Mouse (Mus musculus) stomach, embryonic 14.5 days (tissue): ENCODE data around the gene Cdkn1c. TPM values are rescaled to one million over a fixed set of nuclear protein-coding genes. Genes with fewer than 3 reads are reported as not detected.

Experiments
- ATAC-seq: fragments of 200-750 bp; cut with Nextera tagmentation; 2 replicates; pipeline ENCODE4 v1.8.0; 2017; ENCODE audit warnings: low read depth, moderate TSS enrichment; ENCODE audit not compliant: insufficient number of reproducible peaks, insufficient read depth, low FRiP score
- H3K27ac ChIP-seq: fragments of 300-500 bp; sonication (generic); 2 replicates; pipeline ENCODE4 v1.5.1; 2014; ENCODE audit warnings: mild to moderate bottlenecking, low read length, moderate library complexity, mixed read lengths
- H3K27me3 ChIP-seq: fragments of 300-500 bp; sonication (generic); 2 replicates; pipeline ENCODE4 v1.6.1; 2014; ENCODE audit warnings: low read length, control low read depth, mixed read lengths; ENCODE audit not compliant: control insufficient read depth, insufficient read depth
- H3K36me3 ChIP-seq: fragments of 300-500 bp; sonication (generic); 2 replicates; pipeline ENCODE4 v1.6.1; 2014; ENCODE audit warnings: mild to moderate bottlenecking, control low read depth, low read length, moderate library complexity, mixed read lengths; ENCODE audit not compliant: control insufficient read depth, insufficient read depth
- H3K4me1 ChIP-seq: fragments of 300-500 bp; sonication (generic); 2 replicates; pipeline ENCODE4 v1.6.1; 2014; ENCODE audit warnings: low read length, control low read depth, mixed read lengths; ENCODE audit not compliant: control insufficient read depth, insufficient read depth
- H3K4me2 ChIP-seq: fragments of 300-500 bp; sonication (generic); replicated peaks from 2 replicates; pipeline ENCODE4 v1.6.1; 2014; ENCODE audit warnings: low read depth, low read length, control low read depth
- H3K4me3 ChIP-seq: fragments of 300-500 bp; sonication (generic); 2 replicates; pipeline ENCODE4 v1.5.1; 2014; ENCODE audit warnings: low read depth, low read length, control low read depth
- H3K9ac ChIP-seq: fragments of 300-500 bp; sonication (generic); replicated peaks from 2 replicates; pipeline ENCODE4 v1.6.1; 2014; ENCODE audit warnings: low read depth, mild to moderate bottlenecking, control low read depth, low read length, moderate library complexity, mixed read lengths
- H3K9me3 ChIP-seq: fragments of 300-500 bp; sonication (generic); 2 replicates; pipeline ENCODE4 v1.6.1; 2016; ENCODE audit warnings: low read depth, low read length, control low read depth; ENCODE audit not compliant: control insufficient read depth
- WGBS: fragments of 180-500 bp; shearing (Covaris S2); extraction: QIAGEN DNeasy Blood & Tissue Kit; methylation state at CpG from one replicate; pipeline ENCODE4 v1.1.7; 2014; 5-methylcytosine and 5-hydroxymethylcytosine counted together
- polyA plus RNA-seq: library from polyadenylated mRNA; unstranded; fragments of >200 nt; fragmentation: Nextera tagmentation; extraction: Ambion mirVana; gene quantifications from 2 replicates; pipeline ENCODE4 v1.2.1, GENCODE M21; 2014

Cdkn1c gene
- polyA plus RNA-seq, 1 experiment from 2014 or later = 824 TPM

- Histone ChIP-seq H3K9ac (peak overlapping the region; percentile 21; the same call in 1 of the 2 replicates), H3K4me1 (peaks cover 4% of the 10 kb centered on the region; the same call in 1 of the 2 replicates), H3K27ac (no peak overlapping the region), H3K9me3 (no peaks in the 10 kb centered on the region), H3K4me2 (peak overlapping the region; percentile 94), H3K27me3 (peaks cover 19% of the 10 kb centered on the region), H3K4me3 (peak overlapping the region; percentile 41), H3K36me3 (no peaks in the 10 kb centered on the region)
- 2% methylated on average over 55 of the region's 55 CpGs for WGBS
- no peak for ATAC-seq
Observed at GRCm38 (mm10) chr7:143501643-143502417, 41.0 kb upstream of the Cdkn1c start.

- H3K27me3 ChIP-seq = peaks cover 19% of the 10 kb centered on the region
- H3K27ac ChIP-seq = no peak overlapping the region
- H3K36me3 ChIP-seq = no peaks in the 10 kb centered on the region
- H3K4me1 ChIP-seq = peaks cover 4% of the 10 kb centered on the region; the same call in 1 of the 2 replicates
- H3K4me3 ChIP-seq = no peak overlapping the region
- no peaks in the 10 kb centered on the region for H3K9me3 ChIP-seq
- H3K9ac ChIP-seq = no peak overlapping the region
- whole genome bisulfite sequencing = 29% methylated on average over 2 of the region's 2 CpGs
- H3K4me2 ChIP-seq = no peak overlapping the region
- ATAC-seq = no peak
Observed at GRCm38 (mm10) chr7:143500912-143501311, 40.1 kb upstream of the Cdkn1c start.

- Histone ChIP-seq H3K9ac (no peak overlapping the region), H3K4me3 (no peak overlapping the region), H3K27ac (no peak overlapping the region), H3K36me3 (no peaks in the 10 kb centered on the region), H3K27me3 (peaks cover 16% of the 10 kb centered on the region), H3K9me3 (no peaks in the 10 kb centered on the region), H3K4me2 (no peak overlapping the region), H3K4me1 (peaks cover 4% of the 10 kb centered on the region; the same call in 1 of the 2 replicates)
- 92% methylated on average over 4 of the region's 4 CpGs for WGBS
- no peak for ATAC-seq
Observed at GRCm38 (mm10) chr7:143498584-143498983, 37.7 kb upstream of the Cdkn1c start.

GRCm38 (mm10) chr7:143495104-143495961 lies 34.5 kb upstream of the Cdkn1c start:
- Histone ChIP-seq H3K4me2 (no peak overlapping the region), H3K9me3 (no peaks in the 10 kb centered on the region), H3K9ac (no peak overlapping the region), H3K27ac (no peak overlapping the region), H3K36me3 (no peaks in the 10 kb centered on the region), H3K4me3 (no peak overlapping the region), H3K4me1 (no peaks in the 10 kb centered on the region), H3K27me3 (no peaks in the 10 kb centered on the region)
- no peak for ATAC-seq
- WGBS = 75% methylated on average over 8 of the region's 8 CpGs

- Histone ChIP-seq H3K4me1 (no peaks in the 10 kb centered on the region), H3K27me3 (no peaks in the 10 kb centered on the region), H3K27ac (no peak overlapping the region), H3K9ac (no peak overlapping the region), H3K4me2 (no peak overlapping the region), H3K4me3 (no peak overlapping the region), H3K9me3 (no peaks in the 10 kb centered on the region), H3K36me3 (no peaks in the 10 kb centered on the region)
- WGBS = 81% methylated on average over 6 of the region's 6 CpGs
- ATAC-seq = no peak
Observed at GRCm38 (mm10) chr7:143493616-143494126, 32.8 kb upstream of the Cdkn1c start.

- H3K9me3 ChIP-seq = no peaks in the 10 kb centered on the region
- 76% methylated on average over 6 of the region's 6 CpGs for WGBS
- H3K27me3 ChIP-seq = no peaks in the 10 kb centered on the region
- H3K4me2 ChIP-seq = no peak overlapping the region
- ATAC-seq = no peak
- no peak overlapping the region for H3K4me3 ChIP-seq
- no peak overlapping the region for H3K9ac ChIP-seq
- H3K27ac ChIP-seq = no peak overlapping the region
- no peaks in the 10 kb centered on the region for H3K4me1 ChIP-seq
- no peaks in the 10 kb centered on the region for H3K36me3 ChIP-seq
Observed at GRCm38 (mm10) chr7:143489735-143490134, 28.9 kb upstream of the Cdkn1c start.

- H3K4me1 ChIP-seq = no peaks in the 10 kb centered on the region; the same call in 1 of the 2 replicates
- ATAC-seq = peak; percentile 60
- WGBS = 7% methylated on average over 6 of the region's 6 CpGs
Observed at GRCm38 (mm10) chr7:143482541-143482940, 21.7 kb upstream of the Cdkn1c start.

GRCm38 (mm10) chr7:143481806-143482387 lies 21.0 kb upstream of the Cdkn1c start:
- Histone ChIP-seq H3K4me2 (no peak overlapping the region), H3K36me3 (no peaks in the 10 kb centered on the region), H3K4me3 (no peak overlapping the region), H3K9ac (no peak overlapping the region), H3K4me1 (no peaks in the 10 kb centered on the region; the same call in 1 of the 2 replicates), H3K27me3 (no peaks in the 10 kb centered on the region), H3K27ac (no peak overlapping the region), H3K9me3 (no peaks in the 10 kb centered on the region)
- 50% methylated on average over 5 of the region's 5 CpGs for WGBS
- no peak for ATAC-seq

More at GRCm38 (mm10) chr7:143482541-143482940, 21.7 kb upstream of the Cdkn1c start:
- Histone ChIP-seq H3K4me2 (no peak overlapping the region), H3K27ac (no peak overlapping the region), H3K27me3 (no peaks in the 10 kb centered on the region), H3K9ac (no peak overlapping the region), H3K36me3 (no peaks in the 10 kb centered on the region), H3K9me3 (no peaks in the 10 kb centered on the region), H3K4me3 (no peak overlapping the region)
